ENCODE assay signal across 8 mouse cellular contexts in genomic region chr11:78550168-78551058, GRCm38 (mm10). TPM values are rescaled to one million over a fixed set of nuclear protein-coding genes. Genes with fewer than 3 reads are reported as not detected.
DNase-seq lines count a peak whose midpoint lies in the region; ATAC-seq and TF ChIP-seq lines count a peak whose summit lies in the region.

Gene Tmem97, minus strand, starts transcription at chr11:78550777.

- H3K79me2 ChIP-seq in MEL (ENCODE audit: control insufficient read depth, insufficient read depth, low read length, poor library complexity): peaks cover 37% of the 10 kb centered on the region

- TF ChIP-seq EP300 in MEL (IDR thresholded peaks at IDR 0.05; ENCODE audit: low read depth in 1 of 2, low read length in 2 of 2): peak in 1 of 2 experiments; percentile 18; a peak in 2 of 4 replicates

- no peak; the same call in 1 of the 2 replicates for TF ChIP-seq RAD21 in MEL (IDR thresholded peaks at IDR 0.05; ENCODE audit: low read depth, low read length)

- DNase-seq in MEL (ENCODE audit: low read depth, low spot score): peak; percentile 100
- peak; percentile 93 to 97 for DNase-seq in cerebellum, adult 2 months
- DNase-seq in forebrain, postnatal 0 days: peak; percentile 98
- DNase-seq in heart, postnatal 4 days: peak; percentile 95
- DNase-seq in layer of hippocampus, adult 8-10 months (ENCODE audit: low spot score in 2 of 2): peak; percentile 95 to 97
- DNase-seq in ovary, adult 18-20 months (ENCODE audit: low spot score): peak; percentile 95
- DNase-seq in thymus, postnatal 0 days (ENCODE audit: low spot score): peak; percentile 97

- no peaks in the 10 kb centered on the region for H3K9me3 ChIP-seq in MEL (replicated peaks; ENCODE audit: insufficient read depth, low read length)
- no peaks in the 10 kb centered on the region for H3K9me3 ChIP-seq in forebrain, postnatal 0 days (ENCODE audit: low read length)
- no peaks in the 10 kb centered on the region for H3K9me3 ChIP-seq in lung, embryonic 15.5 days

- ATAC-seq in forebrain, postnatal 0 days: peak; percentile 100
- ATAC-seq in lung, embryonic 15.5 days (ENCODE audit: borderline replicate concordance, extremely low read depth, low FRiP score, low TSS enrichment): peak; percentile 100

- peak within 1 kb of the TSS; percentile 45 for H3K27ac ChIP-seq in MEL (ENCODE audit: control insufficient read depth, low read depth, low read length)
- H3K27ac ChIP-seq in cerebellum, adult 2 months (ENCODE audit: insufficient read depth, low read length): peak within 1 kb of the TSS; percentile 22; the same call in 1 of the 2 replicates
- peak within 1 kb of the TSS; percentile 75 for H3K27ac ChIP-seq in forebrain, postnatal 0 days (ENCODE audit: low read depth, low read length)
- peak within 1 kb of the TSS; percentile 85 for H3K27ac ChIP-seq in lung, embryonic 15.5 days

- no peak for TF ChIP-seq CTCF in MEL (IDR thresholded peaks at IDR 0.05 in 2 of 3, conservative IDR thresholded peaks at IDR 0.05 in 1 of 3; ENCODE audit: control insufficient read depth in 1 of 3, insufficient read depth in 1 of 3, low read depth in 2 of 3, low read length in 3 of 3, poor library complexity in 1 of 3, severe bottlenecking in 1 of 3)
- no peak for TF ChIP-seq CTCF in cerebellum, adult 2 months (IDR thresholded peaks at IDR 0.05; ENCODE audit: borderline replicate concordance, insufficient read depth, low read depth, low read length)
- TF ChIP-seq CTCF in forebrain, postnatal 0 days (IDR thresholded peaks at IDR 0.05; ENCODE audit: low read depth): peak; percentile 48

- peak within 1 kb of the TSS; percentile 66 to 99 for H3K4me3 ChIP-seq in MEL (ENCODE audit: control insufficient read depth in 1 of 2, insufficient read depth in 1 of 2, low read depth in 2 of 2, low read length in 2 of 2)
- peak within 1 kb of the TSS; percentile 80 for H3K4me3 ChIP-seq in cerebellum, adult 2 months (replicated peaks; ENCODE audit: insufficient read depth, low read depth, low read length)
- peak within 1 kb of the TSS; percentile 59 for H3K4me3 ChIP-seq in forebrain, postnatal 0 days (ENCODE audit: low read depth, low read length)
- H3K4me3 ChIP-seq in lung, embryonic 15.5 days: peak within 1 kb of the TSS; percentile 64

- H3K4me2 ChIP-seq in forebrain, postnatal 0 days (ENCODE audit: low read depth): peak within 1 kb of the TSS; percentile 69
- peak within 1 kb of the TSS; percentile 66 for H3K4me2 ChIP-seq in lung, embryonic 15.5 days

- peaks cover 0 to 35% of the 10 kb centered on the region in 2 experiments; a peak in 3 of 4 replicates for H3K36me3 ChIP-seq in MEL (ENCODE audit: control insufficient read depth in 1 of 2, insufficient read depth in 2 of 2, low read length in 2 of 2)
- H3K36me3 ChIP-seq in forebrain, postnatal 0 days (ENCODE audit: insufficient read depth): no peaks in the 10 kb centered on the region
- no peaks in the 10 kb centered on the region for H3K36me3 ChIP-seq in lung, embryonic 15.5 days

- peaks cover 29 to 34% of the 10 kb centered on the region in 2 experiments for H3K4me1 ChIP-seq in MEL (ENCODE audit: control insufficient read depth in 1 of 2, insufficient read depth in 2 of 2, low read length in 2 of 2)
- no peaks in the 10 kb centered on the region for H3K4me1 ChIP-seq in cerebellum, adult 2 months (ENCODE audit: control insufficient read depth, insufficient read depth, low read length)
- H3K4me1 ChIP-seq in forebrain, postnatal 0 days (ENCODE audit: insufficient read depth): peaks cover 9% of the 10 kb centered on the region; the same call in 1 of the 2 replicates
- H3K4me1 ChIP-seq in lung, embryonic 15.5 days: peaks cover 13% of the 10 kb centered on the region

- TF ChIP-seq POLR2A in MEL (IDR thresholded peaks at IDR 0.05; ENCODE audit: control insufficient read depth in 1 of 2, insufficient read depth in 1 of 2, low read depth in 1 of 2, low read length in 2 of 2, poor library complexity in 1 of 2): peak; percentile 74 to 98
- peak; percentile 94 for TF ChIP-seq POLR2A in cerebellum, adult 2 months (IDR thresholded peaks at IDR 0.05; ENCODE audit: borderline replicate concordance, insufficient read depth, low read length)

- H3K27me3 ChIP-seq in MEL (ENCODE audit: control insufficient read depth in 1 of 2, insufficient read depth in 2 of 2, low read length in 2 of 2): no peaks in the 10 kb centered on the region
- no peaks in the 10 kb centered on the region for H3K27me3 ChIP-seq in cerebellum, adult 2 months (ENCODE audit: control insufficient read depth, insufficient read depth, low read length)
- H3K27me3 ChIP-seq in forebrain, postnatal 0 days (ENCODE audit: insufficient read depth, low read length): no peaks in the 10 kb centered on the region
- no peaks in the 10 kb centered on the region for H3K27me3 ChIP-seq in lung, embryonic 15.5 days

- under 1% methylated on average over 60 of the region's 60 CpGs for WGBS in cerebellum, adult 2 months
- WGBS in forebrain, postnatal 0 days: under 1% methylated on average over 60 of the region's 60 CpGs
- WGBS in lung, embryonic 15.5 days: under 1% methylated on average over 60 of the region's 60 CpGs

- peak within 1 kb of the TSS; percentile 66 for H3K9ac ChIP-seq in MEL (ENCODE audit: control insufficient read depth, low read depth, low read length, poor library complexity, severe bottlenecking)
- peak within 1 kb of the TSS; percentile 67 for H3K9ac ChIP-seq in forebrain, postnatal 0 days
- peak within 1 kb of the TSS; percentile 59 for H3K9ac ChIP-seq in lung, embryonic 15.5 days

TF ChIP-seq in MEL, 35 proteins besides CTCF, POLR2A, EP300 and RAD21 (continues in another document):
- TF ChIP-seq E2F4 (IDR thresholded peaks at IDR 0.05; ENCODE audit: borderline replicate concordance, low read depth, low read length) (0 out of 2 replicates have a peak, but pooled peaks have one; percentile 72), ZKSCAN1 (IDR thresholded peaks at IDR 0.05; ENCODE audit: low read depth, low read length) (no peak), USF2 (IDR thresholded peaks at IDR 0.05; ENCODE audit: borderline replicate concordance in 1 of 2, insufficient read depth in 1 of 2, low read depth in 1 of 2, low read length in 2 of 2) (peak in 1 of 2 experiments; percentile 61; a peak in 1 of 4 replicates), CHD1 (IDR thresholded peaks at IDR 0.05; ENCODE audit: low read depth, low read length) (peak; percentile 1), JUND (IDR thresholded peaks at IDR 0.05; ENCODE audit: low read depth, low read length) (no peak), MYB (IDR thresholded peaks at IDR 0.05; ENCODE audit: low read depth, low read length) (peak; percentile 55), KAT2A (conservative IDR thresholded peaks at IDR 0.05; ENCODE audit: low read depth, low read length) (peak; percentile 53), HCFC1 (IDR thresholded peaks at IDR 0.05; ENCODE audit: low read depth, low read length) (peak; percentile 79), MEF2A (IDR thresholded peaks at IDR 0.05; ENCODE audit: extremely low read depth, insufficient replicate concordance, low read depth, low read length, poor library complexity, severe bottlenecking) (no peak), GATA1 (IDR thresholded peaks at IDR 0.05; ENCODE audit: low read depth, low read length) (no peak), TCF12 (IDR thresholded peaks at IDR 0.05; ENCODE audit: low read depth, low read length) (peak; percentile 70), TBP (IDR thresholded peaks at IDR 0.05; ENCODE audit: low read depth, low read length) (peak; percentile 89), SIN3A (IDR thresholded peaks at IDR 0.05; ENCODE audit: low read length) (peak; percentile 91), MXI1 (IDR thresholded peaks at IDR 0.05; ENCODE audit: low read depth, low read length) (peak; percentile 95), MAX (IDR thresholded peaks at IDR 0.05; ENCODE audit: low read length) (peak; percentile 94), NRF1 (IDR thresholded peaks at IDR 0.05; ENCODE audit: insufficient read depth, low read depth, low read length, poor library complexity, severe bottlenecking) (peak; percentile 77), ZNF384 (IDR thresholded peaks at IDR 0.05; ENCODE audit: low read depth, low read length) (peak; percentile 46), GABPA (IDR thresholded peaks at IDR 0.05; ENCODE audit: low read depth, low read length) (no peak), NELFE (IDR thresholded peaks at IDR 0.05; ENCODE audit: low read depth, low read length) (peak; percentile 95), MAFK (IDR thresholded peaks at IDR 0.05; ENCODE audit: borderline replicate concordance, low read depth, low read length) (no peak), POLR2AphosphoS5 (IDR thresholded peaks at IDR 0.05; ENCODE audit: borderline replicate concordance, low read depth, low read length) (0 out of 2 replicates have a peak, but pooled peaks have one; percentile 48), POLR2AphosphoS2 (IDR thresholded peaks at IDR 0.05; ENCODE audit: low read length) (peak; percentile 90), SMC3 (IDR thresholded peaks at IDR 0.05; ENCODE audit: low read depth, low read length) (no peak), ETS1 (IDR thresholded peaks at IDR 0.05; ENCODE audit: low read depth, low read length) (no peak), UBTF (IDR thresholded peaks at IDR 0.05; ENCODE audit: borderline replicate concordance, insufficient read depth, low read depth, low read length) (no peak), BHLHE40 (IDR thresholded peaks at IDR 0.05; ENCODE audit: borderline replicate concordance, low read depth, low read length) (peak; percentile 80), ZMIZ1 (IDR thresholded peaks at IDR 0.05; ENCODE audit: low read depth, low read length) (peak; percentile 94), MAZ (IDR thresholded peaks at IDR 0.05; ENCODE audit: low read depth, low read length) (peak; percentile 18; the same call in 1 of the 2 replicates), ZC3H11A (IDR thresholded peaks at IDR 0.05; ENCODE audit: low read depth, low read length) (no peak), ELF1 (IDR thresholded peaks at IDR 0.05; ENCODE audit: low read depth, low read length) (0 out of 2 replicates have a peak, but pooled peaks have one; percentile 19)

RNA-seq across cellular contexts. Expression of gene Tmem97, which starts in this region (rescaled TPM):
- total RNA-seq in MEL (2012; rRNA removed): 204 and 207 TPM in 2 replicates
- 100 to 1,000 TPM; 166 to 215 TPM for polyA plus RNA-seq in MEL (2012; ENCODE audit: insufficient read depth in 1 of 2, insufficient read length in 2 of 2, low read depth in 1 of 2, low replicate concordance in 2 of 2, missing spikeins in 1 of 2)
- polyA plus RNA-seq in cerebellum, adult 2 months (2012; rRNA removed): 15.6 and 15.9 TPM in 2 replicates
- total RNA-seq in forebrain, postnatal 0 days (2014; rRNA removed): 32.7 and 33.9 TPM in 2 replicates
- 37.1 and 42.1 TPM in 2 replicates for polyA plus RNA-seq in forebrain, postnatal 0 days (2015; fragmentation: Nextera tagmentation; extraction: Ambion mirVana)
- 10 to 100 TPM; 31.4 to 32.3 TPM for total RNA-seq in heart, postnatal 4 days (2021)
- 10 to 100 TPM; 12.9 to 16.4 (median 15.1) TPM for total RNA-seq in layer of hippocampus, adult 8-10 months (2022)
- 73.2 and 79.5 TPM in 2 replicates for polyA plus RNA-seq in lung, embryonic 15.5 days (2015; fragmentation: Nextera tagmentation; extraction: Ambion mirVana)
- polyA plus RNA-seq in thymus, postnatal 0 days (2015; fragmentation: Nextera tagmentation; extraction: Ambion mirVana): 59.1 and 68.2 TPM in 2 replicates

Comparison
In these comparisons a context has a peak if more than half of its experiments do, and no peak if none do; other contexts are left out.
1. Peak in every context shown above with its lines: DNase-seq, ATAC-seq, H3K4me3 ChIP-seq and H3K27ac ChIP-seq.
2. H3K27ac ChIP-seq: peak in every context shown above with its lines; median percentile 85 in lung, embryonic 15.5 days; 75 in forebrain, postnatal 0 days; 45 in MEL; 22 in cerebellum, adult 2 months.